Mouse (Mus musculus) kidney, embryonic 16.5 days (tissue): ENCODE measurements around the gene Trim71. TPM values are rescaled to one million over a fixed set of nuclear protein-coding genes. Genes with fewer than 3 reads are reported as not detected.

Experiments used
- ATAC-seq: fragments of 200-750 bp; cut with Nextera tagmentation; 2 replicates; pipeline ENCODE4 v1.8.0; 2017; ENCODE audit warnings: moderate TSS enrichment; ENCODE audit not compliant: low FRiP score, low TSS enrichment
- H3K27ac ChIP-seq: fragments of 300-500 bp; sonication (generic); 2 replicates; pipeline ENCODE4 v1.5.1; 2014; ENCODE audit warnings: low read length
- H3K27me3 ChIP-seq: fragments of 300-500 bp; sonication (generic); 2 replicates; pipeline ENCODE4 v1.6.1; 2014; ENCODE audit warnings: low read length, control low read depth, mixed read lengths; ENCODE audit not compliant: insufficient read depth
- H3K36me3 ChIP-seq: fragments of 300-500 bp; sonication (generic); 2 replicates; pipeline ENCODE4 v1.6.1; 2014; ENCODE audit warnings: low read length, control low read depth, mixed read lengths; ENCODE audit not compliant: insufficient read depth
- H3K4me1 ChIP-seq: fragments of 300-500 bp; sonication (generic); 2 replicates; pipeline ENCODE4 v1.6.1; 2014; ENCODE audit warnings: low read length, control low read depth, mixed read lengths; ENCODE audit not compliant: insufficient read depth
- H3K4me2 ChIP-seq: fragments of 300-500 bp; sonication (generic); replicated peaks from 2 replicates; pipeline ENCODE4 v1.6.1; 2014; ENCODE audit warnings: low read depth, low read length
- H3K4me3 ChIP-seq: fragments of 300-500 bp; sonication (generic); 2 replicates; pipeline ENCODE4 v1.5.1; 2014; ENCODE audit warnings: mild to moderate bottlenecking, low read length
- H3K9ac ChIP-seq: fragments of 300-500 bp; sonication (generic); replicated peaks from 2 replicates; pipeline ENCODE4 v1.6.1; 2014; ENCODE audit warnings: low read length
- H3K9me3 ChIP-seq: fragments of 300-500 bp; sonication (generic); 2 replicates; pipeline ENCODE4 v1.6.1; 2016; ENCODE audit warnings: low read length, control low read depth
- WGBS: fragments of 180-500 bp; shearing (Covaris S2); extraction: QIAGEN DNeasy Blood & Tissue Kit; methylation state at CpG from one replicate; pipeline ENCODE4 v1.1.7; 2014; 5-methylcytosine and 5-hydroxymethylcytosine counted together
- polyA plus RNA-seq: library from polyadenylated mRNA; unstranded; fragments of >200 nt; fragmentation: Nextera tagmentation; extraction: Ambion mirVana; gene quantifications from 2 replicates; pipeline ENCODE4 v1.2.1, GENCODE M21; 2015

Gene Trim71
- polyA plus RNA-seq, 1 experiment from 2014 or later: 0.69 TPM

DNA sequence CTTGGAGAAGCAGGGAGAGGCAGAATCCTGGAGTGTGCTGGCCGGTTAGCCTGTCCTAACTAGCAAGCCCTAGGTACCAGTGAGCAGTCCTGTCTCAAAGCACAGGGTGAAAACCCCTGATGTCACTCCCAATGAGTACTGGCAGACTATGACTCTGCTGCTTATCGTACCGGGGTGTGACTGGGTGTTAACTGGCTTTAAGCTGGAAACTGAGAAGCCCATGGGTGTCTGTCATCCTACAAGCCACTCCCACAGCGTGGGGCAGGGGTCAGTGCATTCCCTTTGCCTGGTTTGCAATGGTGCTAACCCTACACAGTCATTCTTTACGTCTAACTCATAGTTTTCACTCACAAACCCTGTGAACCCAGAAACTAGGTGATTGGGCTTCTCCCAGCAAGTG, 96.0 kb downstream of the Trim71 start:
- Histone ChIP-seq H3K4me2 (no peak overlapping the region), H3K9ac (no peak overlapping the region), H3K4me3 (no peak overlapping the region), H3K4me1 (0 out of 2 replicates have a peak, but pooled peaks cover 6% of the 10 kb centered on the region), H3K36me3 (peaks cover 27% of the 10 kb centered on the region), H3K27ac (no peak overlapping the region), H3K9me3 (no peaks in the 10 kb centered on the region), H3K27me3 (no peaks in the 10 kb centered on the region)
- ATAC-seq: no peak; the same call in 1 of the 2 replicates
- WGBS: 63% methylated on average over 5 of the region's 5 CpGs

- Histone ChIP-seq H3K36me3 (peaks cover 32% of the 10 kb centered on the region), H3K4me3 (no peak overlapping the region), H3K9me3 (no peaks in the 10 kb centered on the region), H3K4me1 (0 out of 2 replicates have a peak, but pooled peaks cover 6% of the 10 kb centered on the region), H3K27me3 (no peaks in the 10 kb centered on the region), H3K27ac (no peak overlapping the region), H3K9ac (no peak overlapping the region), H3K4me2 (no peak overlapping the region)
- 64% methylated on average over 7 of the region's 7 CpGs for WGBS
- peak; percentile 60; the same call in 1 of the 2 replicates for ATAC-seq
These were observed 97.3 kb downstream of the Trim71 start for GRCm38 (mm10) chr9:114466871-114467270.

- no peak overlapping the region for H3K4me3 ChIP-seq
- peaks cover 36% of the 10 kb centered on the region for H3K36me3 ChIP-seq
- H3K9ac ChIP-seq: no peak overlapping the region
- no peak for ATAC-seq
- no peak overlapping the region for H3K4me2 ChIP-seq
- WGBS: 80% methylated on average over 6 of the region's 6 CpGs
- H3K4me1 ChIP-seq: 0 out of 2 replicates have a peak, but pooled peaks cover 6% of the 10 kb centered on the region
- no peaks in the 10 kb centered on the region for H3K9me3 ChIP-seq
- no peaks in the 10 kb centered on the region for H3K27me3 ChIP-seq
- no peak overlapping the region for H3K27ac ChIP-seq
These were observed 98.7 kb downstream of the Trim71 start for GRCm38 (mm10) chr9:114465442-114465841.

- Histone ChIP-seq H3K27me3 (no peaks in the 10 kb centered on the region), H3K27ac (no peak overlapping the region), H3K4me3 (no peak overlapping the region), H3K9ac (no peak overlapping the region), H3K36me3 (peaks cover 31% of the 10 kb centered on the region), H3K4me2 (no peak overlapping the region), H3K4me1 (0 out of 2 replicates have a peak, but pooled peaks cover 6% of the 10 kb centered on the region), H3K9me3 (no peaks in the 10 kb centered on the region)
- 85% methylated on average over 7 of the region's 7 CpGs for WGBS
- no peak for ATAC-seq
These were observed 101.6 kb downstream of the Trim71 start for GRCm38 (mm10) chr9:114462569-114462968.

DNA sequence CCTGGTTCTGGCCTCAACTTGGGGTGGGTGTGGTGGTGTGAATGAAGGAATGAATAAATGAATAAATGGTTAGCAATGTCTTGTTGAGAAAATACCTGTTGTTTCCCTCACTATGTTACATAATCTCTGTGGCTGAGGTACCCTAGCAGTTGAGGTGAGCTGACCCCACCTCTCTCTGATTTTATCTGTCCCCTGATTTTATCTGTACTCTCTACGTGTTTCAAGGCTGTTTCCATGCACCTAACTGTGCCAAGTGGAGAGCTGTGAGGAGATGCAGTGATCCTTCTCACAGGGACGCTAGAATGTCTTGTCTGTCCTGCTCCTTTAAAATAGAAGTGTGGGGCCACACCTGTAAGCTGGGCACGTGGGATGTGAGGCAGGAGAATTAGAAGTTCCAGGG, 105.7 kb downstream of the Trim71 start:
- Histone ChIP-seq H3K4me1 (peaks cover 9% of the 10 kb centered on the region; the same call in 1 of the 2 replicates), H3K36me3 (peaks cover 20% of the 10 kb centered on the region), H3K4me2 (no peak overlapping the region), H3K4me3 (no peak overlapping the region), H3K27me3 (no peaks in the 10 kb centered on the region), H3K9ac (no peak overlapping the region), H3K27ac (no peak overlapping the region), H3K9me3 (no peaks in the 10 kb centered on the region)
- WGBS: 80% methylated on average over 3 of the region's 3 CpGs
- ATAC-seq: no peak

Other genes starting within 250 kb of the Trim71 start
- gene Bcl2a1c, start 234.2 kb downstream of the Trim71 start, polyA plus RNA-seq: not detected in 2 replicates
- 139 and 148 TPM in 2 replicates for gene Crtap, start 173.7 kb downstream of the Trim71 start, polyA plus RNA-seq
- 77.6 and 81.0 TPM in 2 replicates for gene Glb1, start 163.3 kb downstream of the Trim71 start, polyA plus RNA-seq
- gene Tmppe, start 163.3 kb downstream of the Trim71 start, polyA plus RNA-seq: 15.3 and 15.9 TPM in 2 replicates
- gene Ccr4, start 59.5 kb downstream of the Trim71 start, polyA plus RNA-seq: 0.49 and 1.4 TPM in 2 replicates
- gene C130032M10Rik, start 48.7 kb downstream of the Trim71 start, polyA plus RNA-seq: 0.22 and 0.36 TPM in 2 replicates
- 73.9 and 74.3 TPM in 2 replicates for gene Cnot10, start 75.8 kb upstream of the Trim71 start, polyA plus RNA-seq
- gene Dync1li1, start 124.4 kb upstream of the Trim71 start, polyA plus RNA-seq: 45.7 and 61.2 TPM in 2 replicates
- gene Cmtm6, start 166.7 kb upstream of the Trim71 start, polyA plus RNA-seq: 67.0 and 73.5 TPM in 2 replicates
- gene Cmtm7, start 217.5 kb upstream of the Trim71 start, polyA plus RNA-seq: 111 and 117 TPM in 2 replicates